In the genomic region with DNA sequence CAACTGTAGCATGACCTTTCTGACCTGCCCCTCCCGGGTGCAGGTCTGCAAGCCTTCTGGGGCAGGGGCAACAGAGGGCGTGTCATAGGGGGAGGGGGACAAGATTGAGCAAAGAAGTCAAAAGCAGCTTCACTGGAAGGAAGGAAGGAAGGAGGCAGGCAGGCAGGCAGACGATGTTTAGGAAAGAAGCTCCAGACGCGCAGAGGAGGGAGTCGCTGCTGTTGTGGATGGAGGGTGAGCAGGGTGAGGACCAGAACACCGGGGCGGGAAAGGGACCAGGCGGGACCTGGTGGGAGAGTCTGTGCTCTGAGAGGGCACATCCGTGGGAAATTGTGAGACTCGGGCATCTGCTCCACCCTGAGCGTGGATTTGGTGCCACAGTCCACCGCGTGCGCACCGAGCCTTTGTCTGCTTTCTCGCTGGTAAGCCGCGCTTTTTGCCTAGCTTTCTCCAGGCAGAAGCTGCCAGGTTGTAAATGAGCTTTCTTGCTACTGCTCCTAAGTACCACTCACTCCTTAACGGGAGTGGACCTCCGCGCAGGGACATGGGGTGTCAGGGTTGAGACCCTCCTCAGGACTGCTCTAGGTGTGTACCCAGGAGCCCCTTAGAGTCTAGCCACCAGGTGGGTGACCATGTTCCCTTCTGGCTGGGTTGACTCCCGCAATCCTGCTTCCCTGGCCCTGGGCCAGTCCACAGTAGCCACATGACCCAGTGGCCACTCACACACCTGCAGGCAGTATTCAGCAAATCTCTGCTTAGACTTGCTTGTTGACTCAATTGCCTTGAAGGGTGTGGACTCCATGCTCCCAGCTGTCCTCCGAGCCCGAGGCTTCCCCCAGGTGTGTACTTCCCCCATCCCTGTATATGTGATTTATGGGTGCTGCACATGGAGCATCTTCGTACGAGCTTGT, we compare ENCODE assay signal across 8 mouse cellular contexts.
DNase-seq lines count a peak whose midpoint lies in the region; ATAC-seq and TF ChIP-seq lines count a peak whose summit lies in the region.

No protein-coding gene starts in this region.

- H3K27me3 ChIP-seq in ES-Bruce4 (ENCODE audit: control insufficient read depth, insufficient read depth, low read length, poor library complexity, severe bottlenecking): peaks cover 21% of the 10 kb centered on the region
- peaks cover 50% of the 10 kb centered on the region for H3K27me3 ChIP-seq in forebrain, embryonic 12.5 days
- peaks cover 65% of the 10 kb centered on the region for H3K27me3 ChIP-seq in liver, embryonic 14.5 days (ENCODE audit: control insufficient read depth, insufficient read depth, low read length)

- peak overlapping the region; percentile 87 for H3K4me3 ChIP-seq in gastrocnemius, adult 2 months
- H3K4me3 ChIP-seq in ES-Bruce4 (ENCODE audit: low read depth, low read length): peak overlapping the region; percentile 51
- H3K4me3 ChIP-seq in forebrain, embryonic 12.5 days (replicated peaks): peak overlapping the region; percentile 76
- no peak overlapping the region for H3K4me3 ChIP-seq in liver, embryonic 14.5 days (ENCODE audit: insufficient read depth in 1 of 2, low read depth in 2 of 2, low read length in 2 of 2)

- no peak for TF ChIP-seq POLR2A in ES-Bruce4 (IDR thresholded peaks at IDR 0.05; ENCODE audit: insufficient read depth, low read length)

- WGBS in forebrain, embryonic 12.5 days: 8% methylated on average over 27 of the region's 27 CpGs
- WGBS in liver, embryonic 14.5 days (ENCODE audit: insufficient replicate concordance): 7% methylated on average over 23 of the region's 27 CpGs

- no peaks in the 10 kb centered on the region for H3K9me3 ChIP-seq in ES-Bruce4 (replicated peaks; ENCODE audit: control insufficient read depth, insufficient read depth, low read length, poor library complexity, severe bottlenecking)
- no peaks in the 10 kb centered on the region for H3K9me3 ChIP-seq in forebrain, embryonic 12.5 days
- H3K9me3 ChIP-seq in liver, embryonic 14.5 days (ENCODE audit: control insufficient read depth, low read length): no peaks in the 10 kb centered on the region

- H3K4me2 ChIP-seq in forebrain, embryonic 12.5 days: peak overlapping the region; percentile 96
- peak overlapping the region; percentile 54; the same call in 1 of the 2 replicates for H3K4me2 ChIP-seq in liver, embryonic 14.5 days (ENCODE audit: low read depth)

- no peak for TF ChIP-seq EP300 in ES-Bruce4 (IDR thresholded peaks at IDR 0.05; ENCODE audit: insufficient read depth, low read depth, low read length)
- no peak for TF ChIP-seq EP300 in liver, embryonic 14.5 days (IDR thresholded peaks at IDR 0.05; ENCODE audit: low read depth)

- intact Hi-C loops in gastrocnemius, adult 2 months (cut with DNase I): no loop called here

- DNase-seq in gastrocnemius, adult 2 months: peak; percentile 28
- no peak for DNase-seq in gastrocnemius, adult 18-20 months (ENCODE audit: low spot score)
- no peak for DNase-seq in liver, embryonic 14.5 days (ENCODE audit: low read depth in 3 of 3, low spot score in 3 of 3)
- DNase-seq in adrenal gland, postnatal 4 days (ENCODE audit: low spot score in 2 of 2): no peak
- DNase-seq in urinary bladder, postnatal 36 days (ENCODE audit: low spot score in 2 of 2): no peak
- no peak for DNase-seq in spleen, postnatal 4 days (ENCODE audit: low spot score in 2 of 2)

- no peak for ATAC-seq in forebrain, embryonic 12.5 days (ENCODE audit: low FRiP score)
- ATAC-seq in liver, embryonic 14.5 days (ENCODE audit: insufficient read depth): no peak

- TF ChIP-seq CTCF in gastrocnemius, adult 2 months (IDR thresholded peaks at IDR 0.05): no peak
- no peak for TF ChIP-seq CTCF in ES-Bruce4 (IDR thresholded peaks at IDR 0.05; ENCODE audit: low read depth, low read length)
- no peak for TF ChIP-seq CTCF in liver, embryonic 14.5 days (IDR thresholded peaks at IDR 0.05; ENCODE audit: low read depth)

- H3K27ac ChIP-seq in gastrocnemius, adult 2 months: no peak overlapping the region
- no peak overlapping the region for H3K27ac ChIP-seq in ES-Bruce4 (ENCODE audit: insufficient read depth, low read length)
- H3K27ac ChIP-seq in forebrain, embryonic 12.5 days: peak overlapping the region; percentile 92
- no peak overlapping the region for H3K27ac ChIP-seq in liver, embryonic 14.5 days

- H3K9ac ChIP-seq in ES-Bruce4 (ENCODE audit: low read depth, poor library complexity, severe bottlenecking): no peak overlapping the region
- peak overlapping the region; percentile 93 for H3K9ac ChIP-seq in forebrain, embryonic 12.5 days
- H3K9ac ChIP-seq in liver, embryonic 14.5 days (replicated peaks): no peak overlapping the region

- H3K4me1 ChIP-seq in ES-Bruce4 (ENCODE audit: control insufficient read depth, insufficient read depth, low read length): no peaks in the 10 kb centered on the region
- peaks cover 47% of the 10 kb centered on the region for H3K4me1 ChIP-seq in forebrain, embryonic 12.5 days
- H3K4me1 ChIP-seq in liver, embryonic 14.5 days (replicated peaks; ENCODE audit: control insufficient read depth in 2 of 2, insufficient read depth in 2 of 2, low read length in 1 of 2): no peaks in the 10 kb centered on the region

- H3K36me3 ChIP-seq in ES-Bruce4 (ENCODE audit: control insufficient read depth, insufficient read depth, low read length, poor library complexity, severe bottlenecking): no peaks in the 10 kb centered on the region
- H3K36me3 ChIP-seq in forebrain, embryonic 12.5 days (replicated peaks): no peaks in the 10 kb centered on the region
- no peaks in the 10 kb centered on the region for H3K36me3 ChIP-seq in liver, embryonic 14.5 days (replicated peaks; ENCODE audit: control insufficient read depth, insufficient read depth, low read depth)

Comparison
In these comparisons a context has a peak if more than half of its experiments do, and no peak if none do; other contexts are left out.
1. H3K4me3 ChIP-seq: peak in gastrocnemius, adult 2 months (single experiment), ES-Bruce4 (single experiment) and forebrain, embryonic 12.5 days (single experiment); none in liver, embryonic 14.5 days (0 of 2).